17 mouse cellular contexts compared by ENCODE assay signal in genomic region chr1:175299603-175300397, GRCm38 (mm10).
A peak's percentile ranks its signal among the peaks of the same experiment; 100 is the strongest.
DNase-seq lines count a peak whose midpoint lies in the region; ATAC-seq and TF ChIP-seq lines count a peak whose summit lies in the region.
"Had no signal": no experiment of that assay in that cellular context is flagged by ENCODE, and none has a peak within 500 bp of the region (broad histone marks: within the 10 kb centered on the region; RNA-seq: fewer than 3 reads in every experiment).

No protein-coding gene starts in this region.

- H3K27ac ChIP-seq in hindbrain, postnatal 0 days: no peak overlapping the region
- no peak overlapping the region for H3K27ac ChIP-seq in hindbrain, embryonic 16.5 days (ENCODE audit: low read depth, low read length)
- H3K27ac ChIP-seq in midbrain, postnatal 0 days (ENCODE audit: low read depth, low read length): no peak overlapping the region
- H3K27ac ChIP-seq in midbrain, embryonic 13.5 days: no peak overlapping the region
- H3K27ac ChIP-seq: embryonic facial prominence, embryonic 15.5 days; heart, embryonic 15.5 days had no signal

- no peaks in the 10 kb centered on the region for H3K9me3 ChIP-seq in hindbrain, postnatal 0 days (ENCODE audit: low read length)
- no peaks in the 10 kb centered on the region for H3K9me3 ChIP-seq in hindbrain, embryonic 16.5 days (ENCODE audit: control insufficient read depth, low read length)
- no peaks in the 10 kb centered on the region for H3K9me3 ChIP-seq in midbrain, postnatal 0 days (ENCODE audit: low read length)
- no peaks in the 10 kb centered on the region for H3K9me3 ChIP-seq in midbrain, embryonic 13.5 days
- H3K9me3 ChIP-seq: embryonic facial prominence, embryonic 15.5 days; heart, embryonic 15.5 days had no signal

- H3K27me3 ChIP-seq in hindbrain, postnatal 0 days (ENCODE audit: insufficient read depth, low read length): no peaks in the 10 kb centered on the region
- no peaks in the 10 kb centered on the region for H3K27me3 ChIP-seq in hindbrain, embryonic 16.5 days (replicated peaks; ENCODE audit: control insufficient read depth, insufficient read depth, low read length)
- no peaks in the 10 kb centered on the region for H3K27me3 ChIP-seq in midbrain, postnatal 0 days (ENCODE audit: insufficient read depth, low read length)
- no peaks in the 10 kb centered on the region for H3K27me3 ChIP-seq in midbrain, embryonic 13.5 days
- H3K27me3 ChIP-seq: embryonic facial prominence, embryonic 15.5 days; heart, embryonic 15.5 days had no signal

- H3K9ac ChIP-seq in hindbrain, postnatal 0 days (replicated peaks; ENCODE audit: low read length): no peak overlapping the region
- no peak overlapping the region for H3K9ac ChIP-seq in hindbrain, embryonic 16.5 days (ENCODE audit: low read depth, low read length)
- H3K9ac ChIP-seq in midbrain, postnatal 0 days (replicated peaks; ENCODE audit: low read length, poor library complexity, severe bottlenecking): no peak overlapping the region
- no peak overlapping the region for H3K9ac ChIP-seq in midbrain, embryonic 13.5 days (replicated peaks)
- H3K9ac ChIP-seq: embryonic facial prominence, embryonic 15.5 days; heart, embryonic 15.5 days had no signal

- no peak overlapping the region for H3K4me3 ChIP-seq in hindbrain, postnatal 0 days (ENCODE audit: low read length)
- H3K4me3 ChIP-seq in hindbrain, embryonic 16.5 days (ENCODE audit: low read length): no peak overlapping the region
- no peak overlapping the region for H3K4me3 ChIP-seq in midbrain, postnatal 0 days (ENCODE audit: low read depth, low read length)
- no peak overlapping the region for H3K4me3 ChIP-seq in midbrain, embryonic 13.5 days (replicated peaks)
- H3K4me3 ChIP-seq: embryonic facial prominence, embryonic 15.5 days; heart, embryonic 15.5 days; myocyte had no signal

- DNase-seq in hindbrain, postnatal 0 days (ENCODE audit: low spot score): no peak
- no peak for DNase-seq in midbrain, postnatal 0 days (ENCODE audit: low spot score)
- peak; percentile 28 for DNase-seq in brain, embryonic 14.5 days (ENCODE audit: low read depth)
- no peak for DNase-seq in ovary, postnatal 10 days (ENCODE audit: low spot score)
- DNase-seq in thymus, adult 18-20 months: no peak
- DNase-seq in urinary bladder, postnatal 36 days (ENCODE audit: low spot score in 2 of 2): no peak
- DNase-seq: cerebellum, adult 2 months; heart, adult 11 months; kidney, postnatal 10 days; lung, postnatal 4 days had no signal

- TF ChIP-seq POLR2A in brain, embryonic 14.5 days (IDR thresholded peaks at IDR 0.05; ENCODE audit: borderline replicate concordance, extremely low read depth, insufficient read depth, insufficient read length, poor library complexity, severe bottlenecking): no peak

- TF ChIP-seq CTCF in hindbrain, postnatal 0 days (IDR thresholded peaks at IDR 0.05; ENCODE audit: low read depth): 0 out of 2 replicates have a peak, but pooled peaks have one; percentile 20
- TF ChIP-seq CTCF in midbrain, postnatal 0 days (IDR thresholded peaks at IDR 0.05): peak; percentile 37
- peak; percentile 12; the same call in 1 of the 2 replicates for TF ChIP-seq CTCF in brain, embryonic 14.5 days (IDR thresholded peaks at IDR 0.05; ENCODE audit: borderline replicate concordance, extremely low read depth, insufficient read depth, insufficient read length)

- no peaks in the 10 kb centered on the region for H3K36me3 ChIP-seq in hindbrain, postnatal 0 days (ENCODE audit: insufficient read depth, low read length)
- no peaks in the 10 kb centered on the region for H3K36me3 ChIP-seq in hindbrain, embryonic 16.5 days (ENCODE audit: control insufficient read depth, insufficient read depth, low read length)
- no peaks in the 10 kb centered on the region for H3K36me3 ChIP-seq in midbrain, postnatal 0 days (ENCODE audit: insufficient read depth, low read length)
- H3K36me3 ChIP-seq in midbrain, embryonic 13.5 days: no peaks in the 10 kb centered on the region
- H3K36me3 ChIP-seq: embryonic facial prominence, embryonic 15.5 days; heart, embryonic 15.5 days had no signal

- H3K4me2 ChIP-seq in hindbrain, postnatal 0 days (ENCODE audit: low read depth, low read length): no peak overlapping the region
- no peak overlapping the region for H3K4me2 ChIP-seq in hindbrain, embryonic 16.5 days (ENCODE audit: low read length)
- no peak overlapping the region for H3K4me2 ChIP-seq in midbrain, postnatal 0 days (ENCODE audit: low read depth, low read length, poor library complexity, severe bottlenecking)
- H3K4me2 ChIP-seq in midbrain, embryonic 13.5 days (replicated peaks): no peak overlapping the region
- H3K4me2 ChIP-seq: embryonic facial prominence, embryonic 15.5 days; heart, embryonic 15.5 days; midbrain, embryonic 11.5 days had no signal

- 89% methylated on average over 2 of the region's 2 CpGs for WGBS in hindbrain, postnatal 0 days
- 89% methylated on average over 2 of the region's 2 CpGs for WGBS in hindbrain, embryonic 16.5 days
- 90% methylated on average over 2 of the region's 2 CpGs for WGBS in midbrain, postnatal 0 days
- WGBS in midbrain, embryonic 13.5 days: 96% methylated on average over 2 of the region's 2 CpGs

- no peak for ATAC-seq in hindbrain, postnatal 0 days
- no peak for ATAC-seq in hindbrain, embryonic 16.5 days
- ATAC-seq in midbrain, postnatal 0 days (ENCODE audit: low FRiP score): no peak
- ATAC-seq in midbrain, embryonic 13.5 days: no peak
- ATAC-seq: intestine, embryonic 16.5 days had no signal

- no peaks in the 10 kb centered on the region for H3K4me1 ChIP-seq in hindbrain, postnatal 0 days (ENCODE audit: insufficient read depth, low read length)
- H3K4me1 ChIP-seq in hindbrain, embryonic 16.5 days (ENCODE audit: control insufficient read depth, insufficient read depth, low read depth, low read length): no peaks in the 10 kb centered on the region; the same call in 1 of the 2 replicates
- H3K4me1 ChIP-seq in midbrain, postnatal 0 days (ENCODE audit: insufficient read depth, low read length): no peaks in the 10 kb centered on the region
- H3K4me1 ChIP-seq in midbrain, embryonic 13.5 days (replicated peaks): no peaks in the 10 kb centered on the region
- H3K4me1 ChIP-seq: embryonic facial prominence, embryonic 15.5 days; heart, embryonic 15.5 days had no signal
